Mouse (Mus musculus): Measurements from ENCODE around the gene Cflar. TPM values are rescaled to one million over a fixed set of nuclear protein-coding genes. Genes with fewer than 3 reads are reported as not detected.
A peak's percentile ranks its signal among the peaks of the same experiment; 100 is the strongest.

The Cflar gene
- polyA plus RNA-seq, 1 experiment from 2014 or later = 41.2 TPM

- no peak overlapping the region for H3K4me3 ChIP-seq
- no peak for ATAC-seq (ENCODE audit: insufficient number of reproducible peaks, low FRiP score, low TSS enrichment, low read depth)
- H3K27ac ChIP-seq = no peak overlapping the region
- no peak overlapping the region for H3K9ac ChIP-seq
- H3K4me1 ChIP-seq = no peaks in the 10 kb centered on the region
- WGBS = 24% methylated on average over 7 of the region's 7 CpGs
- no peaks in the 10 kb centered on the region for H3K27me3 ChIP-seq
- H3K36me3 ChIP-seq = no peaks in the 10 kb centered on the region
- no peaks in the 10 kb centered on the region for H3K9me3 ChIP-seq
- H3K4me2 ChIP-seq = no peak overlapping the region
Observed at GRCm38 (mm10) chr1:58770111-58770720, 58.9 kb downstream of the Cflar start.

- no peak overlapping the region for H3K27ac ChIP-seq
- H3K36me3 ChIP-seq = no peaks in the 10 kb centered on the region
- no peaks in the 10 kb centered on the region for H3K4me1 ChIP-seq
- H3K4me2 ChIP-seq = no peak overlapping the region
- ATAC-seq (ENCODE audit: insufficient number of reproducible peaks, low FRiP score, low TSS enrichment, low read depth) = no peak
- no peak overlapping the region for H3K4me3 ChIP-seq
- no peak overlapping the region for H3K9ac ChIP-seq
- H3K9me3 ChIP-seq = no peaks in the 10 kb centered on the region
- WGBS = 57% methylated on average over 3 of the region's 3 CpGs
- no peaks in the 10 kb centered on the region for H3K27me3 ChIP-seq
Observed at GRCm38 (mm10) chr1:58772084-58772483, 60.8 kb downstream of the Cflar start.

GRCm38 (mm10) chr1:58773280-58773679 is 62.0 kb downstream of the Cflar start:
- Histone ChIP-seq H3K9ac (no peak overlapping the region), H3K4me1 (no peaks in the 10 kb centered on the region), H3K36me3 (no peaks in the 10 kb centered on the region), H3K4me3 (no peak overlapping the region), H3K9me3 (no peaks in the 10 kb centered on the region), H3K27me3 (no peaks in the 10 kb centered on the region), H3K4me2 (no peak overlapping the region), H3K27ac (no peak overlapping the region)
- ATAC-seq (ENCODE audit: insufficient number of reproducible peaks, low FRiP score, low TSS enrichment, low read depth) = no peak

DNA sequence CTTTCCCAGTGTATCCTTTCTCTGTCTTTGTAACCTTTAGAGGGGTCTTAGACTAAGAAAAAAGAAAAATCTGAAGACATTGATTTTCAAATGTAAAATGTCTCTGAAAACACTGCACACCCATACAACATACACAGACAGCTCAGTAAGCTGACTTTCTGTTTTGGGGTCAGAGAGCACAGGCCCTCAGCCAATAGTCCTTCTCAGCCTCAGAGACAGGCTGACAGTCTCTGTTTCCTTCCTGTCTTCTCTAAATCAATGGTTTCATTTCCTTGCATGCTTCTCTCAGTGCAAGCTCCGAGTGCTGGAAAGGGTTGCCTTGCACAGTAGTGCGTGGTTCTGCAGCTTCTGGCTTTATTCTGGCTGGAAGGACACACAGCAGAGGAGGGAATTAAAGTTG is 62.6 kb downstream of the Cflar start:
- Histone ChIP-seq H3K4me3 (no peak overlapping the region), H3K27ac (no peak overlapping the region), H3K4me2 (no peak overlapping the region), H3K36me3 (no peaks in the 10 kb centered on the region), H3K27me3 (no peaks in the 10 kb centered on the region), H3K9ac (no peak overlapping the region), H3K9me3 (no peaks in the 10 kb centered on the region), H3K4me1 (no peaks in the 10 kb centered on the region)
- WGBS = 75% methylated on average over 2 of the region's 2 CpGs
- no peak for ATAC-seq (ENCODE audit: insufficient number of reproducible peaks, low FRiP score, low TSS enrichment, low read depth)

GRCm38 (mm10) chr1:58775361-58775760 is 64.1 kb downstream of the Cflar start:
- 95% methylated on average over 5 of the region's 5 CpGs for WGBS
- Histone ChIP-seq H3K36me3 (no peaks in the 10 kb centered on the region), H3K4me3 (no peak overlapping the region), H3K4me1 (no peaks in the 10 kb centered on the region), H3K4me2 (no peak overlapping the region), H3K9me3 (no peaks in the 10 kb centered on the region), H3K27me3 (no peaks in the 10 kb centered on the region), H3K9ac (no peak overlapping the region), H3K27ac (no peak overlapping the region)
- ATAC-seq (ENCODE audit: insufficient number of reproducible peaks, low FRiP score, low TSS enrichment, low read depth) = no peak

DNA sequence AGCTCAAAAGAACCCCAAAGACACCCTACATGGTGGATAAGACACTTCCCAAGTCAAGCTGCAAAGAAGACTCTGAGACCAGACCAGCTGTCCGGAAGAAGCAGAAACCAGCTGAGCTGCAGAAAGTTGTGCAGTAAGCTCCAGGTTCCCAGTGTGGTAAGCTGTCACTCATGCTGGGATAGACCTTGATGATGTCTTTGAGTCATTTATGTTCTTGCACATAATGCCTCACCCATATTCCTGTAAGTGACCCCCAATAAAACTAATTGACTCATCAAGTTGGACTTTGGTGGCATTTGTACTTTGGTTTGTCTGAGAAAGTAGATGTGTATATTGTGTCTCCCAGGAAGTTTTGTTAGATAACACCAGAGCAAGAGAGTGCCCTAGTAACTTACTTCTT is 66.3 kb downstream of the Cflar start:
- 94% methylated on average over 1 of the region's 1 CpGs for WGBS
- Histone ChIP-seq H3K9me3 (no peaks in the 10 kb centered on the region), H3K4me1 (no peaks in the 10 kb centered on the region), H3K4me2 (no peak overlapping the region), H3K4me3 (no peak overlapping the region), H3K27ac (no peak overlapping the region), H3K9ac (no peak overlapping the region), H3K27me3 (no peaks in the 10 kb centered on the region), H3K36me3 (no peaks in the 10 kb centered on the region)
- no peak for ATAC-seq (ENCODE audit: insufficient number of reproducible peaks, low FRiP score, low TSS enrichment, low read depth)

GRCm38 (mm10) chr1:58778226-58778625 is 66.9 kb downstream of the Cflar start:
- ATAC-seq (ENCODE audit: insufficient number of reproducible peaks, low FRiP score, low TSS enrichment, low read depth) = no peak
- H3K4me2 ChIP-seq = no peak overlapping the region
- H3K4me1 ChIP-seq = no peaks in the 10 kb centered on the region
- H3K36me3 ChIP-seq = no peaks in the 10 kb centered on the region
- H3K9ac ChIP-seq = no peak overlapping the region
- H3K4me3 ChIP-seq = no peak overlapping the region
- H3K27ac ChIP-seq = no peak overlapping the region
- no peaks in the 10 kb centered on the region for H3K27me3 ChIP-seq
- H3K9me3 ChIP-seq = no peaks in the 10 kb centered on the region
- WGBS = 14% methylated on average over 1 of the region's 1 CpGs

- no peaks in the 10 kb centered on the region for H3K36me3 ChIP-seq
- no peak overlapping the region for H3K4me3 ChIP-seq
- no peak overlapping the region for H3K4me2 ChIP-seq
- no peak overlapping the region for H3K9ac ChIP-seq
- H3K4me1 ChIP-seq = no peaks in the 10 kb centered on the region
- 89% methylated on average over 2 of the region's 2 CpGs for WGBS
- no peaks in the 10 kb centered on the region for H3K9me3 ChIP-seq
- H3K27me3 ChIP-seq = no peaks in the 10 kb centered on the region
- no peak for ATAC-seq (ENCODE audit: insufficient number of reproducible peaks, low FRiP score, low TSS enrichment, low read depth)
- no peak overlapping the region for H3K27ac ChIP-seq
Observed at GRCm38 (mm10) chr1:58786276-58786675, 75.0 kb downstream of the Cflar start.

DNA sequence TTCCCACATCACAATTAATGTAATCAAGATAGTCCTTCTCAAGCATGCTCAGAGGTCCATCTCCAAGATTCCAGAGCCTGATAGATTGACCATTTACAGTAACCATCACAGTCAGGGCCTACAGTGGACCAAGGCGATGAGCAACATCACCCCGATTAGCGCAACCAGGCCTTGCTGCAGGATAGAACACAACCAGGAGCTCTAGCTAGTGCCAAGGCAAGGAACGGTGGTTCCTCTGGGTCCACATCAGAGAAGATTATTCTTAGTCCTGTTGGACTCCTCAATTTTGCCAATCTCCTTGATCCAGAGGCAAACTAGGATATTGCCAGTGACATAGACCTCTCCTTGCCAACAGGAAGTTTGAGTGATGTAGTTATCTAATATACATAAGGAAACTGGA is 77.1 kb downstream of the Cflar start:
- H3K4me3 ChIP-seq = no peak overlapping the region
- H3K27ac ChIP-seq = no peak overlapping the region
- H3K9me3 ChIP-seq = no peaks in the 10 kb centered on the region
- WGBS = 97% methylated on average over 4 of the region's 4 CpGs
- no peaks in the 10 kb centered on the region for H3K4me1 ChIP-seq
- no peak overlapping the region for H3K4me2 ChIP-seq
- no peaks in the 10 kb centered on the region for H3K36me3 ChIP-seq
- no peak overlapping the region for H3K9ac ChIP-seq
- no peak for ATAC-seq (ENCODE audit: insufficient number of reproducible peaks, low FRiP score, low TSS enrichment, low read depth)
- no peaks in the 10 kb centered on the region for H3K27me3 ChIP-seq

- H3K4me2 ChIP-seq = peak overlapping the region; percentile 53; the same call in 1 of the 2 replicates
- no peak overlapping the region for H3K27ac ChIP-seq
- ATAC-seq (ENCODE audit: insufficient number of reproducible peaks, low FRiP score, low TSS enrichment, low read depth) = no peak
- H3K27me3 ChIP-seq = no peaks in the 10 kb centered on the region
- no peak overlapping the region for H3K9ac ChIP-seq
- H3K9me3 ChIP-seq = no peaks in the 10 kb centered on the region
- WGBS = 69% methylated on average over 2 of the region's 2 CpGs
- peaks cover 2% of the 10 kb centered on the region; the same call in 1 of the 2 replicates for H3K4me1 ChIP-seq
- peaks cover 8% of the 10 kb centered on the region; the same call in 1 of the 2 replicates for H3K36me3 ChIP-seq
- peak overlapping the region; percentile 55; the same call in 1 of the 2 replicates for H3K4me3 ChIP-seq
Observed at GRCm38 (mm10) chr1:58794705-58795104, 83.4 kb downstream of the Cflar start.

DNA sequence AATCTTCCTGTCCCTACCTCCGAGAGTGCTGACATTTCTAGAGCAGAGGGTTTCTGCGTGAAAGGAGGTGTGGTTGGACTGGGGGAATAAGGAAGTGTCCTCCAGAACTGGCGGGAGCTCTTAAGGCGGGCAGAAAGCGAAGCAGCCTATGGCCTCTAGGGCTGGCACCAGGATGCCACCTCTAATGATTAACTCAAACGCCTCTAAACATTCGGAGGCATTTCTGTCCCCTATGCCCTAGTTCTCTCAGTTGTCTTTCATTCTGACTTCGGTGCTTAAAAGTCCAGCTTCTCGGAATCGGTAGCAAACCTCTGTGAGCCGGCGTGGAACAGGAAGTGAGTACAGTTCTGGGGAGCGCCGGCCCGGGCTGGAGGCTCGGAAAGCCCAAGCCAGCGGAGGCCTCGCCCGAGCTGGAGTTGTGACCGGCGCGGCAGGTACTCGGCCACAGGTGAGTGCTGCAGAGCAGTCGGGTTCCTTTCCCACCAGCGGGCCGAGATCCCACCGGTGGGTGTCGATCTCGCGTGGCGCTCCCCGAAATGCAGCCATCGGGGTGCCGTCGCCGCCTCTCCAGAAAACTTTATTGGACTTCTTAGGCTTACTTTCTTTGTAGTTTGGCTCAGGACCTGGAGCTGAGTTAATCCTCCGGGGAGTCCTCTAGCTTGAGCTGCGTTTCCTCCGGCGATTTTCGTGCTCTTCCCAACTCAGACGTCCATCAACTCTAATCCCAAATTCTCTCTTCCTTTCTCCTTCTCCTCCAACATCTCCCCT is 84.2 kb downstream of the Cflar start, which contains the start of gene Casp8:
TSS of gene Casp8 (plus strand) at position 84 of the 768 bp plus-strand sequence.
- peak within 1 kb of the TSS; percentile 62 for H3K9ac ChIP-seq
- H3K4me2 ChIP-seq = peak within 1 kb of the TSS; percentile 53
- WGBS = under 1% methylated on average over 42 of the region's 42 CpGs
- peaks cover 2% of the 10 kb centered on the region; the same call in 1 of the 2 replicates for H3K4me1 ChIP-seq
- ATAC-seq (ENCODE audit: insufficient number of reproducible peaks, low FRiP score, low TSS enrichment, low read depth) = peak; percentile 71; the same call in 1 of the 2 replicates
- no peaks in the 10 kb centered on the region for H3K27me3 ChIP-seq
- H3K4me3 ChIP-seq = peak within 1 kb of the TSS; percentile 55
- H3K36me3 ChIP-seq = peaks cover 8% of the 10 kb centered on the region; the same call in 1 of the 2 replicates
- H3K27ac ChIP-seq = peak within 1 kb of the TSS; percentile 77
- H3K9me3 ChIP-seq = no peaks in the 10 kb centered on the region

DNA sequence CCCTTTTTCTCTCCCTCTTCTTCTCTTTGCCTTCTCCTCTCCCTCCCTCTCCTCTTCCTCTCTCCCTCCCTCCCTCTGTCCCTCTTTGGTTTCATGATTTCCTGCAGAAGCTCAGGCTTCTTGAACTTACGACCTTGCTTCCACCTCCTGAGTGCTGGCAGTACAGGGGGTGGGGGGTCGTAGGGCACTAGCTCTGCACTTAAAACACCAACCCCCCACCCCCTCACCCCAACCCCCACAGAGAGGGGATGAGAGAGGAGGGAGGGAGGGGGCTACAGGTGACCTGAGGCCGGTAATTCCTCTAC is 84.7 kb downstream of the Cflar start:
- H3K4me1 ChIP-seq = peaks cover 2% of the 10 kb centered on the region; the same call in 1 of the 2 replicates
- H3K9ac ChIP-seq = peak overlapping the region; percentile 62
- no peaks in the 10 kb centered on the region for H3K9me3 ChIP-seq
- peaks cover 8% of the 10 kb centered on the region; the same call in 1 of the 2 replicates for H3K36me3 ChIP-seq
- H3K4me2 ChIP-seq = peak overlapping the region; percentile 53
- H3K4me3 ChIP-seq = peak overlapping the region; percentile 55
- 0% methylated on average over 3 of the region's 3 CpGs for WGBS
- H3K27ac ChIP-seq = peak overlapping the region; percentile 77
- H3K27me3 ChIP-seq = no peaks in the 10 kb centered on the region
- no peak for ATAC-seq (ENCODE audit: insufficient number of reproducible peaks, low FRiP score, low TSS enrichment, low read depth)

Measured in limb, embryonic 15.5 days (tissue).